Mouse (Mus musculus) splenic B cell, adult 2 months (primary cell): ENCODE results near the gene Edem2.

Experiments used
- DNase-seq: peaks from one replicate; pipeline ENCODE4 v3.0.0-alpha.2; 2011; ENCODE audit warnings: low read depth, low spot score
- H3K27me3 ChIP-seq: 2 replicates; pipeline ENCODE4 v1.6.1; 2012; ENCODE audit warnings: mild to moderate bottlenecking, low read length, moderate library complexity, mixed read lengths; ENCODE audit not compliant: control insufficient read depth, poor library complexity, insufficient read depth, severe bottlenecking
- H3K36me3 ChIP-seq: 2 replicates; pipeline ENCODE4 v1.6.1; 2012; ENCODE audit warnings: mild to moderate bottlenecking, low read length, moderate library complexity, mixed read lengths; ENCODE audit not compliant: control insufficient read depth, poor library complexity, insufficient read depth, severe bottlenecking

Gene Edem2

GRCm38 (mm10) chr2:155686572-155686971 is 42.7 kb downstream of the Edem2 start:
- Histone ChIP-seq H3K27me3 (no peaks in the 10 kb centered on the region), H3K36me3 (0 out of 2 replicates have a peak, but pooled peaks cover 3% of the 10 kb centered on the region)
- no peak for DNase-seq

DNA sequence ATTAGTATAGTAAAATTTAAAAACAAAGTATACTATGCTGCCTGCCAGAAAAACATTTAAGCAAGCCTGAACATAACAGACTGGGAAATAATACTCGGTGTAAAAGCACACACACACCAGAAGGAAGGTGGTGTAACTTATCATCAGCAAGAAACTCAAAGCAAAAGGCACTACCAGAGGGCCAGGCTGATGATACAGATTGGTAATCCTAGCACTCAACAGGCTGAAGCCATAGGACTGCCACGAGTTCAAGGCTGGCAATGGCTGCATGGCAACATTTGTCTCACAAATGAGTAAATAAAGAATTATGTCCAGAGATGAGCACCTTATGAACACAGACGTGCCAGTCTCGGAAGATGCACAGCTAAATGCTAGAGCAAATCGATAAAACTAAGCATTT is 45.5 kb downstream of the Edem2 start:
- Histone ChIP-seq H3K36me3 (0 out of 2 replicates have a peak, but pooled peaks cover 3% of the 10 kb centered on the region), H3K27me3 (no peaks in the 10 kb centered on the region)
- no peak for DNase-seq

GRCm38 (mm10) chr2:155683137-155683536 is 46.1 kb downstream of the Edem2 start:
- 0 out of 2 replicates have a peak, but pooled peaks cover 3% of the 10 kb centered on the region for H3K36me3 ChIP-seq
- DNase-seq, result peak; percentile 28
- H3K27me3 ChIP-seq, result no peaks in the 10 kb centered on the region

DNA sequence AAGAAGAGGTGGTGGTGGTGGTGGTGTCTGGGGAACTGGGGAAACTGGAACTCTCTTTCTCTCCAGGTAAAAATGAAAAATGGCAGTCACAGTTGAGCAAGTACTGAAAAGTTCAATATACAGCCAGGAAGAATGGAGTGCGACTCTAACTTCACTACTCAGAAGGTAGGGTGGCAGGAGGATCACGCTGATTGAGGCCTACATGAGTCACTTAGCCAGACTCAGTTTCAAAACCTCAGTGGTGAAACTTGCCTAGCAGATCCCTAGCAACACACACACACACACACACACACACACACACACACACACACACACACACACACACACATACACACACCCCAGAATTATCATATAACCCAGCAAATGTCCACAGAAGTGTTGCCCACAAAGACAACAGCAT is 47.4 kb downstream of the Edem2 start:
- DNase-seq, result no peak
- H3K27me3 ChIP-seq, result no peaks in the 10 kb centered on the region
- H3K36me3 ChIP-seq, result no peaks in the 10 kb centered on the region

DNA sequence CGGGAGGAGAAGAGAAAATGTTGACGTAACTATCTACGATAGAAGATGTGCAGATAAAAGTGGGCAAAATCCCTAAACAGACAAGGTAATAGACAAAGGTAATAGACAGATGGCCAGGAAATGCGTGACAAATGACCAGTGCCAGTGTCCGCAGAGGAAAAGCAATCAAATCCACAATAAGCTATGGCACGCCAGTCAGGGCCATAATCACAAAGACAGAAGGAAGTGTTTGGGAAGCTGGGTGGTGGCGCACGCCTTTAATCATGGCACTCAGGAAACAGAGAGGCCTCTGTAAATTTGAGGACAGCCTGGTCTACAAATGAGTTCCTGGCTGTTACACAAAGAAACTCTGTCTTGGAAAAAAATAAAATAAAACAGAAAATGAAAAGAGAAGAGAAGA is 48.1 kb downstream of the Edem2 start:
- Histone ChIP-seq H3K36me3 (no peaks in the 10 kb centered on the region), H3K27me3 (no peaks in the 10 kb centered on the region)
- DNase-seq, result no peak

DNA sequence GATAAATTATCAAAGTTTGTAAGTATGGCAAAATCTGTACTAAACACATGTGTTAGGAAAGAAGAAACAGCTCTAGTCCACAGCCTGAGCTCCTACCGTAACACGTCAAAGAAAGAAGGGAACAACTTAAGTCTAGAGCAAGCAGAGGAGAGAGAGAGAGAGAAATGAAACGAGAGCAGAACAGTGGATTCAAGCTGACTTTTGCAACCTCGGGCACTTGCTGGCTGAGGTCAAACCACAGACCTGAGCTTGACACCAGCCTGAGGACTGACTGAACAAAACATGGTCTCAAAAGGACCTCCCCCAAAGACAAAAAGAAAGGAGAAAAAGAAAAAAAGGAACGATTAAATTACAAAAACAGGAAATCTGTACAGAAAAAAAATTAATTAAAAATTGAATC is 48.7 kb downstream of the Edem2 start:
- Histone ChIP-seq H3K36me3 (no peaks in the 10 kb centered on the region), H3K27me3 (no peaks in the 10 kb centered on the region)
- no peak for DNase-seq

GRCm38 (mm10) chr2:155679586-155680110 is 49.6 kb downstream of the Edem2 start:
- no peaks in the 10 kb centered on the region for H3K27me3 ChIP-seq
- DNase-seq, result peak; percentile 52
- H3K36me3 ChIP-seq, result no peaks in the 10 kb centered on the region

DNA sequence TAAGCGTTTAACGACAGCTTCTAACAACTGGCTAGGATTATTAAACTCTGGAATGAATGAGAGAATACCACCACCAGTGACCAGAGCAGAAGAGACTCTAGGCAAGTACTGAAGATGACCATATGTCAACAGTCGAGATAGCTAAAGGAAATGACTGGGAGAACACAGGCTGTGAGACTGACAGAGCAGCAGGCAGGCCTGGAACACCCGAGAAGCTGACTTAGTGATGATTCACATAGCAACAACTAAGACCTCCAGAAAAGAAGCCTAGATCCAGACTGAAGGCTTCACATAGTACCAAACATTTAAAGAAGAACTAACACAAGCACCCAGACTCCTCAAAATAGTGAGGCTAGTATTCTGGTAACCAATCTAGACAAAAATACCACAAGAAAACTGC is 54.2 kb downstream of the Edem2 start:
- Histone ChIP-seq H3K27me3 (no peaks in the 10 kb centered on the region), H3K36me3 (peaks cover 10% of the 10 kb centered on the region; the same call in 1 of the 2 replicates)
- DNase-seq, result no peak

DNA sequence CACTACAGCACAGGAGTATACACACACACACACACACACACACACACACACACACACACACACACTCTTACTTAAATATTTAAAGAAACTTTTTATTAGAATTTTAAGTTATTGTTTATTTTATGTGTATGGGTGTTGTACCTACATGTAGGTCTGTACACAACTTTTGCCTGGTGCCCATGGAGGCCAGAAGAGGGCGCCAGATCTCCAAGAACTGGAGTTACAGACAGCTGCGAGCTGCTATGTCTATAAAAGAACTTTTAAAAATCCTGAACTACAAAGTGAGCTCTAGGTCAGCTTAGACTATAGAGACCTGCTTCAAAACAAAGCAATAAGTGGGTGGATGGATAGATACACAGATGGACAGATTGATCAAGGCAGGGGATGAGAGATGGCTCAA is 55.7 kb downstream of the Edem2 start:
- peak; percentile 83 for DNase-seq
- no peaks in the 10 kb centered on the region for H3K27me3 ChIP-seq
- H3K36me3 ChIP-seq, result peaks cover 10% of the 10 kb centered on the region; the same call in 1 of the 2 replicates

DNA sequence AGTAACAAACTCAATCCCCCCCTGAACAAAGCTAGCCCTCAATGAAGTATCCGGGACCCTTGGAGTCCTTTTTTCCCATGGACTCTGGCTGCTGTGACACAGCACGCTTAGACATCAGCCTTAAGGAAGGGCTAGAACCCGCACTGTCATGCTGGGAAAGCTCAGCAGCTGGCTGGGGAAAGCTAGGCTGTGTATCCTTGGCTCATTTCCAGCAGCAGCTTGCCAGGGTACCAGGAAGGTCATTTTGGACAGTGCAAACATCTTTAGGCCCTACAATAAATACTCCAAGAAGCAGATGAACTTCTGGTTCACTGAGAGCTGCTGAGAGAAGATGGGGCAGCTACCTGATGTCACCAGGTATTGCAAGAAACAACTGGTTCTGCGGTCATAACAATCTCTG is 58.0 kb downstream of the Edem2 start:
- no peak for DNase-seq
- H3K27me3 ChIP-seq, result no peaks in the 10 kb centered on the region
- H3K36me3 ChIP-seq, result peaks cover 14% of the 10 kb centered on the region

GRCm38 (mm10) chr2:155668461-155668860 is 60.8 kb downstream of the Edem2 start:
- DNase-seq, result peak; percentile 68
- Histone ChIP-seq H3K36me3 (peaks cover 24% of the 10 kb centered on the region), H3K27me3 (no peaks in the 10 kb centered on the region)

DNA sequence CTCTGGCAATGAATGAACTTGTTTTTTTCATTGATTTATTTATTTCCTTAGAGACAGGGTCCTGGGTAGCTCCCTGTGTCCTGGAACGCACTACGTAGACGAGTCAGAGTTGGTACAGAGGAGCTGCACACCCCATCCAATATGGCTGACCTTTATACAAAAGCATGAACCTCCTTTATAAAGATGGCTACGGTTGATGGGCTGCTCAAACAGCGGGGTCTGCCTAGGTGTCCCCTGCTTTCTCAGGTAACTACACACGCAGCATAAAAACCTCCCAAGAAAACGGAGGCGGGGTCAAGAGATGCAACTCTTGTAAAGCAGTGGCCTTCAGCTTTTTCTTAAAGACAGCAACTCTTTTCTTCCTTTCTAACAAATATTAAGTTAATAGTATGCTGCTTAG is 61.4 kb downstream of the Edem2 start:
- DNase-seq, result no peak
- H3K27me3 ChIP-seq, result no peaks in the 10 kb centered on the region
- peaks cover 24% of the 10 kb centered on the region for H3K36me3 ChIP-seq

DNA sequence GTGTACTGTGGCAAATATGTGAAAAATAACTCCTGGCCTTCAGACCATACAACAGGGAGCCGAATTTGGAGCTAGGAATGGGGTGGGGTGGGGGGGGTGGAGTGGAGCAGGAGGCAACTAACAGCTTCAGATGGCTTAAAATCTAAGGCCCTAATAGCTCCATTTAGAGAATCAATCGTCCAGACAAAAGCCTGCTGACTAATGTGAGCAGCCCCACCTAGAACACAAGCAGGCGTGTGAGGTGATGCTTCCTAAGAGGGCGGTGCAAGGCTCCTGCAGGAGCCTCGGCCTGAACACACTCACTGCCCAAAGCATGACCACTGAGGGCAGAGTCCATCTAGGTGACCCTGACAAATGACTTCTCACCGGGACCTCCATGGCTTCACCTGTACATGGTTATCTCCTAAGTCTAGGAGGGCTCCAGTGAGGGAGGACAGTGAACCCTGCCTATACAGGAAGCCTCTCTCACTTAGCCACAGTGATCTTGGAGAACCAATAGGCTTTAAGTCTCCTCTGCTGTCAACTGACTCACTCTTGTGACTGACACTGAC is 65.3 kb downstream of the Edem2 start:
- DNase-seq, result no peak
- peaks cover 21% of the 10 kb centered on the region for H3K36me3 ChIP-seq
- H3K27me3 ChIP-seq, result no peaks in the 10 kb centered on the region

- peaks cover 25% of the 10 kb centered on the region for H3K36me3 ChIP-seq
- peak; percentile 78 for DNase-seq
- no peaks in the 10 kb centered on the region for H3K27me3 ChIP-seq
Measured at GRCm38 (mm10) chr2:155663097-155663496, 66.2 kb downstream of the Edem2 start.

DNA sequence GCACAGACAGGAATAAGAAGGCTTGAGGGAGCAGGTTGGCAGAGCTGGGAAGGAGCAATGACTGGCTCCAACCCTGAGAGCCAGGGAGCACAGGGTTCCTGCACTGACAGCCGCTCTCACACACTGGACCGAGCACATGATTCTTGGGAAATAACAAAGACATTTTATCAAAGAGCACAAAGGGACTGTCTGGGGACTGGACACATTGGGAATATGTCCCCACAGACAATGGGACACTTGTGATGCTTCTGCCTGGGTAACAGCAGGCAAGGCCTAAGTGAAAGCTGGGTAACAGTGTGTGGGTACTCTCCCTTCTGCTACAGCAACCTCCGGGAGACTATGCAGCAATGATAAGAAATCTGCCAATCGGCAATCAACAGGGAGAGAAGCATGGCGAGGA is 66.9 kb downstream of the Edem2 start:
- peaks cover 25% of the 10 kb centered on the region for H3K36me3 ChIP-seq
- no peaks in the 10 kb centered on the region for H3K27me3 ChIP-seq
- DNase-seq, result no peak
